Mouse (Mus musculus) olfactory bulb, adult 2 months (tissue): ENCODE measurements around the gene Nop14. TPM values are rescaled to one million over a fixed set of nuclear protein-coding genes. Genes with fewer than 3 reads are reported as not detected.
A peak's percentile ranks its signal among the peaks of the same experiment; 100 is the strongest.

Source experiments
- H3K27ac ChIP-seq: fragments of 200-500 bp; 2 replicates; pipeline ENCODE4 v1.5.1; 2012; ENCODE audit warnings: low read depth, low read length; ENCODE audit not compliant: insufficient read depth
- H3K4me1 ChIP-seq: fragments of 200-500 bp; 2 replicates; pipeline ENCODE4 v1.6.1; 2012; ENCODE audit warnings: low read length; ENCODE audit not compliant: control insufficient read depth, insufficient read depth
- H3K4me3 ChIP-seq: fragments of 200-500 bp; 2 replicates; pipeline ENCODE4 v1.5.1; 2012; ENCODE audit warnings: mild to moderate bottlenecking, low read depth, low read length, moderate library complexity; ENCODE audit not compliant: insufficient read depth
- CTCF ChIP-seq: fragments of 200-500 bp; IDR thresholded peaks from 2 replicates; pipeline ENCODE4 v1.5.1; 2012; ENCODE audit warnings: low read depth, mild to moderate bottlenecking, low read length, moderate library complexity; ENCODE audit not compliant: insufficient read depth
- POLR2A ChIP-seq: fragments of 200-500 bp; IDR thresholded peaks from 2 replicates; pipeline ENCODE4 v1.6.1; 2012; ENCODE audit warnings: mild to moderate bottlenecking, low read depth, low read length, moderate library complexity; ENCODE audit not compliant: insufficient read depth
- WGBS: fragments of 180-500 bp; shearing (Covaris S2); methylation state at CpG from one replicate; pipeline ENCODE4 v1.1.7; 2018; 5-methylcytosine and 5-hydroxymethylcytosine counted together
- polyA plus RNA-seq: library from polyadenylated mRNA; stranded (reverse); fragments of >200 nt; gene quantifications from 2 replicates; pipeline ENCODE4 v1.2.4, GENCODE M21; 2012; ENCODE audit warnings: low replicate concordance; ENCODE audit not compliant: missing spikeins, insufficient read depth, insufficient read length

Nop14 gene
- polyA plus RNA-seq = not detected in 2 replicates

GRCm38 (mm10) chr5:34659686-34660590 lies at the start of gene Nop14, which contains the start of gene Grk4:
Gene Nop14, minus strand, starts transcription at chr5:34660148.
Gene Grk4, plus strand, starts transcription at chr5:34660379.
- WGBS = under 1% methylated on average over 60 of the region's 60 CpGs
- H3K4me3 ChIP-seq = peak within 1 kb of the TSS; percentile 76
- no peaks in the 10 kb centered on the region for H3K4me1 ChIP-seq
- peak within 1 kb of the TSS; percentile 70 for H3K27ac ChIP-seq
- TF ChIP-seq POLR2A = peak; percentile 60
- peak; percentile 69 for TF ChIP-seq CTCF

GRCm38 (mm10) chr5:34708436-34708835 lies 48.5 kb upstream of the Nop14 start:
- TF ChIP-seq POLR2A (no peak), CTCF (no peak)
- no peak overlapping the region for H3K27ac ChIP-seq
- no peaks in the 10 kb centered on the region for H3K4me1 ChIP-seq
- WGBS = 93% methylated on average over 1 of the region's 1 CpGs
- no peak overlapping the region for H3K4me3 ChIP-seq

GRCm38 (mm10) chr5:34695521-34695920 lies 35.6 kb upstream of the Nop14 start:
- Histone ChIP-seq H3K4me3 (no peak overlapping the region), H3K27ac (no peak overlapping the region), H3K4me1 (no peaks in the 10 kb centered on the region)
- 80% methylated on average over 5 of the region's 5 CpGs for WGBS
- TF ChIP-seq POLR2A = no peak
- TF ChIP-seq CTCF = no peak

GRCm38 (mm10) chr5:34692782-34693181 lies 32.8 kb upstream of the Nop14 start:
- no peak for TF ChIP-seq CTCF
- TF ChIP-seq POLR2A = no peak
- Histone ChIP-seq H3K4me1 (no peaks in the 10 kb centered on the region), H3K27ac (no peak overlapping the region), H3K4me3 (no peak overlapping the region)
- WGBS = 82% methylated on average over 2 of the region's 2 CpGs

GRCm38 (mm10) chr5:34689868-34690267 lies 29.9 kb upstream of the Nop14 start:
- no peaks in the 10 kb centered on the region for H3K4me1 ChIP-seq
- H3K4me3 ChIP-seq = no peak overlapping the region
- 98% methylated on average over 1 of the region's 1 CpGs for WGBS
- TF ChIP-seq POLR2A (no peak), CTCF (no peak)
- no peak overlapping the region for H3K27ac ChIP-seq

GRCm38 (mm10) chr5:34670280-34670679 lies 10.3 kb upstream of the Nop14 start:
- Histone ChIP-seq H3K4me1 (no peaks in the 10 kb centered on the region), H3K27ac (no peak overlapping the region), H3K4me3 (no peak overlapping the region)
- 87% methylated on average over 4 of the region's 4 CpGs for WGBS
- no peak for TF ChIP-seq POLR2A

GRCm38 (mm10) chr5:34669493-34669892 lies 9.5 kb upstream of the Nop14 start:
- no peak for TF ChIP-seq CTCF
- no peak for TF ChIP-seq POLR2A
- 91% methylated on average over 2 of the region's 2 CpGs for WGBS
- H3K27ac ChIP-seq = no peak overlapping the region
- no peak overlapping the region for H3K4me3 ChIP-seq
- H3K4me1 ChIP-seq = no peaks in the 10 kb centered on the region

- Histone ChIP-seq H3K27ac (no peak overlapping the region), H3K4me1 (no peaks in the 10 kb centered on the region), H3K4me3 (no peak overlapping the region)
- WGBS = 91% methylated on average over 2 of the region's 2 CpGs
- no peak for TF ChIP-seq CTCF
- no peak for TF ChIP-seq POLR2A
Observed at GRCm38 (mm10) chr5:34663231-34663630, 3.3 kb upstream of the Nop14 start.

- Histone ChIP-seq H3K27ac (no peak overlapping the region), H3K4me1 (no peaks in the 10 kb centered on the region), H3K4me3 (no peak overlapping the region)
- 89% methylated on average over 4 of the region's 4 CpGs for WGBS
- TF ChIP-seq POLR2A = no peak
Observed at GRCm38 (mm10) chr5:34661909-34662308, 2.0 kb upstream of the Nop14 start.
